Mouse (Mus musculus): ENCODE measurements around the gene Vps51. TPM values are rescaled to one million over a fixed set of nuclear protein-coding genes. Genes with fewer than 3 reads are reported as not detected.
A peak's percentile ranks its signal among the peaks of the same experiment; 100 is the strongest.

Vps51 gene
- polyA plus RNA-seq, 1 experiment = 72.9 TPM

DNA sequence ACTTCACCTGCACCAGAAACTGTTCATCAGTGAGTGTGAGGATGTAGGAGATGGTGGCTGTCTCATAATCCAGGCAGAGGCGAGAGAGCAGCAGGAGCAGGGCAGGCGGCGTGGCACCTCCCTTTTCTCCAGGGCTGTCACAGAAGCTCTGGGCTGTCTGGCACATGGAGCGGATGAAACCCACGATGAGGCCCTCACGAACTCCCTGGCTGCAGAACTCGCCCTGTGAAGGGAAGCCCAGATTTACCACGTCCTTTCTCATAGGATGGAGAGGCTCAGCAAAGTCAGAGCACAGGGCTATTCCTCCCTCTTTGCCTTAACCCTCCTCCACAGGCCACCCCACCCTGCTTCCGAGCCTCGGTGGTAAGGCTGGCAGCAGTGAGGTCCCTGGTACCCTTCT, 7.2 kb downstream of the Vps51 start:
- Histone ChIP-seq H3K4me3 (ENCODE audit: extremely low read depth, insufficient read depth, insufficient read length) (no peak overlapping the region), H3K4me1 (ENCODE audit: control insufficient read depth, insufficient read depth, insufficient read length) (peaks cover 7% of the 10 kb centered on the region), H3K27me3 (ENCODE audit: control insufficient read depth, insufficient read depth, low read length) (no peaks in the 10 kb centered on the region), H3K27ac (ENCODE audit: insufficient read depth, low read length) (no peak overlapping the region), H3K36me3 (ENCODE audit: control insufficient read depth, insufficient read depth, low read length) (peaks cover 11% of the 10 kb centered on the region)
- no peak for DNase-seq (ENCODE audit: low read depth in 1 of 2, low spot score in 2 of 2)
- 86% methylated on average over 10 of the region's 10 CpGs for WGBS
- TF ChIP-seq POLR2A (IDR thresholded peaks at IDR 0.05; ENCODE audit: low read depth, low read length) (no peak), CTCF (IDR thresholded peaks at IDR 0.05; ENCODE audit: extremely low read depth, insufficient read depth, insufficient read length, insufficient replicate concordance) (no peak)

DNA sequence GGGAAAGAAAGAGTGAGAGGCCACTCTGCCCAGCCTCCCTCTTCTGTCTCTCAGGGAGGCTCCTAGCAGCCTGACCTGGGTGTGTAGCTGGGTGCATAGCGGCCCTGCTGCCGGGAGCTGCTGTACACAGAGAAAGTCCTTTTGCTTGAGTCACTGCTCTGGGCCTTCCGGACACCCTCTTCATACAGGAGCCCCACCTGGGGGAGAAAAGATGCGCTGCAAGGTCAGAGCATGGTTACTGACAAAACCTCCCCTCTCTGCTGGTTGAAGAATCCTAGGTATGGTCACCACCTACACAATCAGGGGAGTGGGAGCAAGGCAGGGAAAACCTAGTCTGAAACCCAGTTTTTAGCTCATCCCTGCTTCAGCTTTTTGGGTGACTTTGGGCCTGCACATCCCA, 8.1 kb downstream of the Vps51 start:
- H3K27me3 ChIP-seq (ENCODE audit: control insufficient read depth, insufficient read depth, low read length) = no peaks in the 10 kb centered on the region
- H3K4me3 ChIP-seq (ENCODE audit: extremely low read depth, insufficient read depth, insufficient read length) = no peak overlapping the region
- 89% methylated on average over 4 of the region's 4 CpGs for WGBS
- TF ChIP-seq POLR2A (IDR thresholded peaks at IDR 0.05; ENCODE audit: low read depth, low read length) (no peak), CTCF (IDR thresholded peaks at IDR 0.05; ENCODE audit: extremely low read depth, insufficient read depth, insufficient read length, insufficient replicate concordance) (no peak)
- DNase-seq (ENCODE audit: low read depth in 1 of 2, low spot score in 2 of 2) = no peak
- no peak overlapping the region for H3K27ac ChIP-seq (ENCODE audit: insufficient read depth, low read length)
- H3K4me1 ChIP-seq (ENCODE audit: control insufficient read depth, insufficient read depth, insufficient read length) = peaks cover 7% of the 10 kb centered on the region
- H3K36me3 ChIP-seq (ENCODE audit: control insufficient read depth, insufficient read depth, low read length) = peaks cover 11% of the 10 kb centered on the region

DNA sequence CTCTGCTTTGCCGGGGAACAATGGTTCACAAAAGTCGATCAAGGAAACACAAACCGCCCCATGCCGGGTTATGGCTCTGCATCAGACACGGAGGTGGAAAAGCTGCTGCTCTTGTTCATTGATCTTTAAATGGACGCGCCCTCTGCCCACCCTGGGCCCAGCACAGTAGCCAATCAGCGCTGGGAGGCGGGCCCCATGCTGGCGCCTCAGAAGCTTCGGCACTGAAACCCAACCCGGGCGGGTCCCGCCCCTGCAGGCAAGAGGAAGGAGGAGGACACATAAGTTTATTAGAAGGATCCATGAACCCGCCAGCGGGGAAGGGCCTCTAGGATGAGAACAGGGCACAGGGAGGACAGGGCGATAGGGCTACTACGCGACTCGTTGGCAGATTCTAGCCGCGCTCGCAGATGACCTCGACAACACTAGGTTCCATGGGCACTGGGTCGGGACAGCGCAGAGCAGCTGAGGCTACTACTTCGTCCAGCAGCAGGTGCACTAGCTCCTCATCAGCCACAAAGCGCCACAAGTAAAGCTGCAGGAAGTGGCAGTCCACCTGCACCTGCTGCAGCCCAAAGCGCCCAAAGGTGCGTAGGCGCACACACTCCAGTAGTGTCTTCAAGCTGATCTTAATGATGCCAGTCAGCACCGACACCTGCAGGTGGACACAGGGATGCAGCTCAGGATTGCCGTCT, 9.2 kb downstream of the Vps51 start, which contains the start of gene Tm7sf2:
TSS of gene Tm7sf2 (minus strand) at position 650 of the 692 bp plus-strand sequence.
- Histone ChIP-seq H3K27me3 (ENCODE audit: control insufficient read depth, insufficient read depth, low read length) (no peaks in the 10 kb centered on the region), H3K36me3 (ENCODE audit: control insufficient read depth, insufficient read depth, low read length) (peaks cover 11% of the 10 kb centered on the region), H3K4me3 (ENCODE audit: extremely low read depth, insufficient read depth, insufficient read length) (peak within 1 kb of the TSS; percentile 54), H3K27ac (ENCODE audit: insufficient read depth, low read length) (peak within 1 kb of the TSS; percentile 52), H3K4me1 (ENCODE audit: control insufficient read depth, insufficient read depth, insufficient read length) (peaks cover 7% of the 10 kb centered on the region)
- WGBS = 15% methylated on average over 33 of the region's 33 CpGs
- DNase-seq (ENCODE audit: low read depth in 1 of 2, low spot score in 2 of 2) = peak; percentile 66 to 88
- TF ChIP-seq CTCF (IDR thresholded peaks at IDR 0.05; ENCODE audit: extremely low read depth, insufficient read depth, insufficient read length, insufficient replicate concordance) = no peak
- no peak for TF ChIP-seq POLR2A (IDR thresholded peaks at IDR 0.05; ENCODE audit: low read depth, low read length)

DNA sequence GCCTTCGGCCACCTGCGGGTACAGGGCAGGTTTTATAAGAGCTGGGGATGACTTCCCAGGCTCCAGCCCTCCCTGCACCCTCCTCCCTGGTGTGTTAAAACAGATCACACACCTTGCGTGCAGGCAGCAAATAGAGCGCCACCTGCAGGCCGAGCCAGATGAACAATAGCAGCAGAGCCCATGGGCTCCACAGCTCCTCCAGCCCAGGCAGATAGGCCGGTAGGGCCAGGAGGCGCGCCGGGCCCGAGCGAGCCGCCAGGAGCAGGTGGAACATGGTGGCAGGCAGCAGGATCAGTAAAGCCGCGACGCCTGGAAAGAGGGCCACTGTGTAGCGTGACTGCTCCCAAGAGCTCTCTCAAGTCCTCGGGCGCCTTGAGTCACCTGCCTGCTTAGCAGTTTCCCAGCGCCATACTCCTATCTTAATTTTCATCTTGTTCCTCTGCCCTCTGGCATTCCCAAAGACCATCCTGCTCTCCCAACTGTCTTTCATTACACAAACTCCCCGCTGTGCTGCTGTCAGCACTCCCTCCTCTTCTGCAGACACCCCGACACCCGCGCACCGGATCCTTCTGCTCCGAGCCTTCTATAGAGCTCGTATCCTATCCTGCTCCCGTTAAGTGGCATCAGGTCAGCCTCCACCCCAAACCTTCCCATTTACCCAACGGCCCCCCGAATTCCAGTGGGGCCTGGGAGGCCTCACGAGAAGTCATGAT, 9.9 kb downstream of the Vps51 start:
- Histone ChIP-seq H3K27me3 (ENCODE audit: control insufficient read depth, insufficient read depth, low read length) (no peaks in the 10 kb centered on the region), H3K4me1 (ENCODE audit: control insufficient read depth, insufficient read depth, insufficient read length) (peaks cover 12% of the 10 kb centered on the region), H3K4me3 (ENCODE audit: extremely low read depth, insufficient read depth, insufficient read length) (peak overlapping the region; percentile 54), H3K27ac (ENCODE audit: insufficient read depth, low read length) (peak overlapping the region; percentile 30; the same call in 1 of the 2 replicates), H3K36me3 (ENCODE audit: control insufficient read depth, insufficient read depth, low read length) (peaks cover 11% of the 10 kb centered on the region)
- peak; percentile 66 to 83 for DNase-seq (ENCODE audit: low read depth in 1 of 2, low spot score in 2 of 2)
- 1% methylated on average over 30 of the region's 30 CpGs for WGBS
- peak; percentile 82; the same call in 1 of the 2 replicates for TF ChIP-seq CTCF (IDR thresholded peaks at IDR 0.05; ENCODE audit: extremely low read depth, insufficient read depth, insufficient read length, insufficient replicate concordance)
- no peak for TF ChIP-seq POLR2A (IDR thresholded peaks at IDR 0.05; ENCODE audit: low read depth, low read length)

DNA sequence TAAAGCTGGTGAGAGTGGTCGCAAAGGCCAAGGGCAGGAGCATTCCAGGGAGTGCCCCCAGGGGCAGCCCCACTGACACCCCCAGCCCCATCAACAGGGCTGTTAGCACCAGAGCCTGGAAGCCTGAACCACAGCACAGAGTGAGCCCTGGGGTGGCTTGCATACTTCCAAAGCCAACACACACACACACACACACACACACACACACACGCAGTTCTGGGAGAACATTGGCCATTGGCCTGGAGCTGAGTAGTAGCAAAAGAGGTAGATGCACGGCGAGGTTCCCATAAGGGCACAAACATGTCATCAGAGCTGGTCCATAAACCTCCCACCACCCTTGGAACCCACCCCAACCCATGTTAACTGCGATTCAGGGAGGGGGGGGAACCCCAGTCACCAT, 10.5 kb downstream of the Vps51 start:
- H3K27ac ChIP-seq (ENCODE audit: insufficient read depth, low read length) = no peak overlapping the region
- 50% methylated on average over 5 of the region's 5 CpGs for WGBS
- peaks cover 11% of the 10 kb centered on the region for H3K36me3 ChIP-seq (ENCODE audit: control insufficient read depth, insufficient read depth, low read length)
- DNase-seq (ENCODE audit: low read depth in 1 of 2, low spot score in 2 of 2) = no peak
- H3K4me1 ChIP-seq (ENCODE audit: control insufficient read depth, insufficient read depth, insufficient read length) = peaks cover 13% of the 10 kb centered on the region
- H3K4me3 ChIP-seq (ENCODE audit: extremely low read depth, insufficient read depth, insufficient read length) = no peak overlapping the region
- no peaks in the 10 kb centered on the region for H3K27me3 ChIP-seq (ENCODE audit: control insufficient read depth, insufficient read depth, low read length)
- TF ChIP-seq POLR2A (IDR thresholded peaks at IDR 0.05; ENCODE audit: low read depth, low read length) (no peak), CTCF (IDR thresholded peaks at IDR 0.05; ENCODE audit: extremely low read depth, insufficient read depth, insufficient read length, insufficient replicate concordance) (no peak)

DNA sequence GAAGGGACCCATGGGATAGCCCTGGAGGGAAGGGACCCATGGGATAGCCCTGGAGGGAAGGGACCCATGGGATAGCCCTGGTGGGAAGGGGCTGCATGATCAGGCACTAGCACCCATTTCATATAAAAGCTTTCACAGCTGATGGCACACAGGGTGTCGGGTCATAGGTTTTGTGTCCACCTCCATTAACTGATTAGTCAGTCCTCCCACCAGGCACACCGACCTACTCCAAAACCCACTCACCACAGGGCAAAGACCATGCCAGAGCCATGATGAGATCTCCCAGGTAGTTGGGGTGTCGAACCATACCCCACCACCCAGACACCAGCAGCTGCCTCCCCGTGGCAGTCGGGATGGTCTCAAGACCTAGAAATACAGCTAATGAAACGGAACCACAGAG, 13.9 kb downstream of the Vps51 start:
- H3K36me3 ChIP-seq (ENCODE audit: control insufficient read depth, insufficient read depth, low read length) = peaks cover 4% of the 10 kb centered on the region
- H3K27ac ChIP-seq (ENCODE audit: insufficient read depth, low read length) = no peak overlapping the region
- DNase-seq (ENCODE audit: low read depth in 1 of 2, low spot score in 2 of 2) = no peak
- H3K27me3 ChIP-seq (ENCODE audit: control insufficient read depth, insufficient read depth, low read length) = no peaks in the 10 kb centered on the region
- WGBS = 91% methylated on average over 6 of the region's 6 CpGs
- no peak for TF ChIP-seq CTCF (IDR thresholded peaks at IDR 0.05; ENCODE audit: extremely low read depth, insufficient read depth, insufficient read length, insufficient replicate concordance)
- TF ChIP-seq POLR2A (IDR thresholded peaks at IDR 0.05; ENCODE audit: low read depth, low read length) = no peak
- H3K4me3 ChIP-seq (ENCODE audit: extremely low read depth, insufficient read depth, insufficient read length) = no peak overlapping the region
- peaks cover 11% of the 10 kb centered on the region; the same call in 1 of the 2 replicates for H3K4me1 ChIP-seq (ENCODE audit: control insufficient read depth, insufficient read depth, insufficient read length)

Data from spleen, adult 2 months (tissue).